Mouse (Mus musculus): Measurements from ENCODE around the gene C1qtnf3. TPM values are rescaled to one million over a fixed set of nuclear protein-coding genes. Genes with fewer than 3 reads are reported as not detected.
"Not testable (repeated sequence)": the region's sequence is repeated elsewhere in the genome, so short reads cannot be mapped to it uniquely, and the experiment has no call there.

C1qtnf3 gene
- polyA plus RNA-seq, 3 experiments from 2014 or later, result 0.24 TPM; not detected in 2

- ATAC-seq, result no peak
Measured at GRCm38 (mm10) chr15:10959277-10960026, 7.3 kb downstream of the C1qtnf3 start.

DNA sequence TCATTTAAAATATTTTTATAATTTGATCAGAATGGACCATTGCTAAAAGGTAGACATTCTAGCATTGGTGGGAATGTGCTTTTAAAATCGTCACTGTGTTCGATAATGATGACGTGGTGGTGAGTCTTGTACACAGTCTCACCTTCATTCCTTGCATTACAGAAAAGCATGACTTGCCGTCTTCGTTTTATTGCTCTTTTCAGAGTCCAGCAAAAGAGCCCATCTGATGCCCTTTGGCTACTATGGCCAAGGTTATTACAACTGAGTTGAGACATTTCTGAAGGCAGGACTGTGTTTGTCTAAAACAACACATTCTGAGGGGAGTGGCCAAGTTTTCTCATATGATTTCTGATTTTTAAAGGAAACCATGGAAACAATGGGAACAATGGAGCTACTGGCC lies 8.1 kb downstream of the C1qtnf3 start:
- ATAC-seq, result no peak

DNA sequence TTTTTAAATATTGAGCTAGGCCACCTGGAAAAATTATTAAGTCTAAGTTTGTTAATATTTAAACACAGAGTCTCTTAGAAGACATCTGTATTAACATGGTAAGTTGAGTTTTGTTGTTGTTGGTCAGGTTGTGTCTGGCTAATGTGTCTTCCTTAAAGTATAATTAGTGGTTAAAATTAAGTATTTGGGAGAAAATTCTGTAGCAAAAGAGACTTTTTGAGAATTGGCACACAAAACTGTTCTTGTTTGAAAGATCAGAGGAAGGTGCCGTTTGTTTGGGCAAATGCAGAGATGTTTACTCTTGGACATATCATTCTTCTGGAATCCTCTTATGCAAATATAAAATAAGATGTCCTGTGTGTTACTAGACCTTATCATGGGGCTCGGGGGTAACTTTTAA lies 10.5 kb downstream of the C1qtnf3 start:
- ATAC-seq, result no peak

DNA sequence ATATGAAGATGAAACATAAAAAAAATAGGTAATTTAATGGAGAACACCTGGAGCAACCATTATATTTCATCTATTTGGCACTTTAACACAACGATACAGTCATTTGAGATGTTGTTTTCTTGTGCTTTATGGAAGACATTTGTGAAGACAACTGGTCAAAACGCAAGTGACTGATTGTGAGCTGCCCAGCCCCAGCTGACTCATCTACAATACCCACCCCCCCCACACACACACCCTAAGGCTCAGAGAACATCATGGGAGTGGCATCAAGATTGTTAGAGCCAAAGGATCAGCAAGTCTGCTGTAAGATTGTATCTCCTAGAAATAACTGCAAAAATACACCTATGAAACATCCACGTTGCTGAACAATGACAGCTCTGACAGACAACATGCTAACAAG lies 17.3 kb downstream of the C1qtnf3 start:
- ATAC-seq, result no peak

DNA sequence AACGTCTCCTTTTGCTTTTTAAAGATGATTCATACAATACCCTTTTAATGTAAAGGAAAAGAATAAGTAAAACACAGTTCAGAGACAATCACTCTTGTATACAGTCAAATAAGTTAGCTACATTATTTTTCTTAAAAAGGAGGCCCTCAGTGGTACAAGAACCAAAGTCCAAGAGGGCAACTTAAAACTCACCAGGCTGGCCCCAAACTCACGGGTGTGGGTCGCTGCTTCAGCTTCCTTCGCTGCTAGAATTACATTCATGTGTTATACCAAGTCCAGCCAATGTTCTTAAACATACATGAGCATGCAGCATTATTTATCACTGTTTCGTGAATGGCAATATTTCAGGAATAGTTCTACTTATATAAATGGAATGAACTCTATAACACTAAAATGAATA lies 18.6 kb downstream of the C1qtnf3 start:
- no peak for ATAC-seq

DNA sequence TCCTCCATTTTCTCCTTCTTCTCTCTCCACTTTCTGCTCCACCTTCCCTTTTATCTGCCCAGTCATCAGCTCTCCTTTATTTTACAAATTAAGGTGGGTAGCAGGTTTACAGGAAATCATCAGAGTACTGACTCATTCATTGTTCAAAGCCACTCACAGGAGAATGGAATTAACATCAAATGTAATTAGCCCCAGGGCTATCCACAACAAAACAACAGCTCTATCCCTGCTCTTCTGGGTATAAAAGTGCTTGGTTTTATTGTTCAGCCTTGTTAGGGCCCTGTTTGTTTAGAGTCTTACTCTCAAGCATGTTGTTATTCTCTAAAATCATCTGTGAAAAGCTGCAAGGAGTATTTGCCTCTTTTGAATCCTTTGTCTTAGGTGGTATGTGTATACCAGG lies 25.0 kb downstream of the C1qtnf3 start:
- ATAC-seq, result no peak

GRCm38 (mm10) chr15:10980712-10981111 lies 28.6 kb downstream of the C1qtnf3 start:
- no peak for ATAC-seq

DNA sequence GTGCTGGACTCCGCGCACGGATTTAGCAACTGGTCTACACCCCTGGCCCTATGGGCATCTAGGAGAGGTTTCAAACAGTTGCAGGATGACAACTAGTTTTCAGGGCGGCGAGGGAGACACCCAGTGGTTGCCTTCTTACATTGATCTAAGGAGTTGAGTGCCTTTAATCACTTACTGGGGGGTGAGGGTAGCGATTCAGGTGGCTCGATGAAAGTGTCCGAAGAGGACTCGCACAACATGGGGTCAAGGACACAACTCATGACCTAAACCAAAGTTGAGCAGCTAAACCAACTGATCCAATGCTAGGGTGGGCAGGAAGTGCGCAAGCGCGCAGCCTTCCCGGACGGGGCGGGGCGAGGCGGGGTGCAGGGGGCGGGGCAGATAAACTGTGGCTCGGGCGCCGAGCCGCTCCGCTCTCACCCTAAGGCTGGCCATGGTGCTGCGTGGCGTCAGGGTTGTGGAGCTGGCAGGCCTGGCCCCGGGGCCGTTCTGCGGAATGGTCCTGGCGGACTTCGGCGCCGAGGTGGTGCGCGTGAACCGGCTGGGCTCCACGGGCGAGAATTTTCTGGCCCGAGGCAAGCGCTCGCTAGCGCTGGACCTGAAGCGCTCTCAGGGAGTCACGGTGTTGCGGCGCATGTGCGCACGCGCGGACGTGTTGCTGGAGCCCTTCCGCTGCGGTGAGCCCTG lies 29.4 kb downstream of the C1qtnf3 start, which contains the start of gene Amacr:
Gene Amacr (plus strand): TSS at position 380 of the 687 bp plus-strand sequence.
- peak; percentile 88 for ATAC-seq

DNA sequence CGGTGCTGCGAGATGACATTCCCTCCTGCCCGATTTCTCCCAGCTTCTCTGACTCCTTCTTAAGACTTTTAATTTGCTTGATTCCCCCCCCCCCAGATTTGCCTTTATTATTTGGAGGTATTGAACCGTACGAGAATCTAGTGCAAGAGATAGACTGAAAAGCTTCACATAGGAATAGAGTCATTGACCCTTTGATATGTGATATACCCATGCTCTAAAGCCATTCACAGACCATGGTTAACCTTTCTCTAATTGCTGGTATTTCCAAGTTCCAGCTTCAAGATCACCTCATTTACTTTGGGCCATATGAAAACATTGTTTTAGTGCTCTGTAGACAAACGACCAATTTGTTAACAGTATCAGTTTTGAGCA lies 29.9 kb downstream of the C1qtnf3 start:
- ATAC-seq, result no peak

DNA sequence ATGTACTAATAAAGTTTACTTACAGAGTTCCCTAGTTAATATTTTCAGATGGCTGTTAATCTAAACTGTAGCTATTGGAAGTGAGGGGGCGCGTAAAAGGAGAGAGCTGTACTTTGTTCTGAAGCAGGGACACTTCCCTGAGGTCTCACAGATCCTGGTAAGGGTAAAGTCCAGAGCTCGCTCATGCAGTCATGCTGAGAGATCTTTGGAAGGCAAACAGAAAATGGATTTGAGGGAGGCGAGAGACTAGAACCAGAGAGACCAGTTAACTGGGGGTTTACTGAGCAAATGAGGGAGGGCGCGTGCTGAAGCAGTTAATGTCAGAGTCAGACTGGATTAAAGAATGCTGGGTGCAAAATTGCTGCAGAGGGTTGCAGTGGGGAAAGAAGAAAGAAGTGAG lies 33.6 kb downstream of the C1qtnf3 start:
- ATAC-seq, result no peak

- ATAC-seq, result not testable (repeated sequence)
Measured at GRCm38 (mm10) chr15:10986477-10986876, 34.3 kb downstream of the C1qtnf3 start.

DNA sequence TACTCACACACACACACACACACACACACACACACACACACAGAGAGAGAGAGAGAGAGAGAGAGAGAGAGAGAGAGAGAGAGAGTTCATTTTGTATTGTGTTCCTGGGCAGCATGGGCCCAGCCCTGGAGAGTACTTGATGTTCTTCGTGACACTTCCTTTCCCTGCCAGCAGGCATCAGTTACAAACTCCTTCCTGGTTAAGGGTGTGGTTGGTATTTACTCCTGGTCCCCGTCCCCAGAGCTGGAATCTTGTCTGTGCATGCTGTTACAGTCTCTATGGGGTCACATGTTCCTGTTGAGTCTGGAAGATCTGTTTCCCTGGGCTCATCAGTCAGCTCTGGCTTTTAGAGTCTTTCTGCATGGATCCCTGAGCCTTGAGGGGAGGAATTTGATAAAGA lies 38.3 kb downstream of the C1qtnf3 start:
- ATAC-seq, result no peak

DNA sequence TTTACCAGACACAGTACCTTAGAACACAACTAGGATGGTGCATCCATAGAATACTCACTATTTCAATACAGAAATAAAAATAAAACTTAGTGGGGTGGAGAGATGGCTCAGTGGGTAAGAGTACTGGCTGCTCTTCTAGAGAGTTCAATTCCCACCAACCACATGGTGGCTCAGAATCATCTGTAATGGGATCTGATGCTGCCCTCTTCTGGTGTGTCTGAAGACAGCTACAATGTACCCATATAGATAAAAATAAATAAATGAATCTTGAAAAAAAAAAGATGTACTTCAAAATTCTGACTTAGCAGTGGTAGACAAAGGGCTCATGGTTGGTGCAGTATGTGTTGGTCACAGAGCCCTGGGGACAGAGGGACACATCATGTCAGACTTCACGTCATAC lies 39.4 kb downstream of the C1qtnf3 start:
- no peak for ATAC-seq

DNA sequence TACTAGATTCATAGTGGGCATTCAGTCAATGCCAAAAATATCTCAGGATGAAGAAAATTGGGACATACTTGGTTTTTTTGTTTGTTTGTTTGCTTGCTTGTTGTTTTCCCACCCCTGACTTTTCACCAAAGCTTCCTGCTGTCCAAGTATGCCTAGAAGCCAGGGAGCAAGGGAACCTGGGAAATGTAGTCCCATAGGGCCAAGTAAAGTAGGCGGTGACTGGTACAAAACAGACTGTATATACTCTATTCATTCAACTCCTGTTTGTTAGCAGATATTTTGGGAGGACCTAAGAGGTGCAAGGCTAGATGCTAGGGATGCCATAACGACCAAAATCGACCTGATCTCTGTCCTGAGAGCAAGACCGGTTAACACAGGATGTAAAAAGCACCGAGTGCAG lies 47.7 kb downstream of the C1qtnf3 start:
- ATAC-seq, result no peak

DNA sequence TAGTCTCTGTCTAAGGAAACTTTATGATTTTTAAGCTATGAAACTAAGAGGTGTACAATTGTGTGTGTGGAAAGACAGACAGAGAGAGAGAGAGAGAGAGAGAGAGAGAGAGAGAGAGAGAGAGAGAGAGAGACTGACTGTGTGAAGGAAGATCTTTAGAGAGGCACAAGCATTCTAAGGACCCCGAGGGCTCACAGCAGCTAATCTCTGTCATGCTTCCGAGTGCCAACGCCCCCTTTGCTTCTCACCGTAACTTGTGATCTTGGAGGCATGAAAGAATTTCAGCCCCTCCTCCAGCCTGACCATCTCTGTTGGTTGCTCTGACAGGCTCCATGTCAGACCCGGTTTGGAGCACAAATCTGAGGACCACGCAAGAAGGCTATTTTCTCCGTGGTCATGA lies 48.3 kb downstream of the C1qtnf3 start, which contains the start of gene Slc45a2:
Gene Slc45a2 (plus strand): TSS at position 301 of the 400 bp plus-strand sequence.
- ATAC-seq, result no peak

DNA sequence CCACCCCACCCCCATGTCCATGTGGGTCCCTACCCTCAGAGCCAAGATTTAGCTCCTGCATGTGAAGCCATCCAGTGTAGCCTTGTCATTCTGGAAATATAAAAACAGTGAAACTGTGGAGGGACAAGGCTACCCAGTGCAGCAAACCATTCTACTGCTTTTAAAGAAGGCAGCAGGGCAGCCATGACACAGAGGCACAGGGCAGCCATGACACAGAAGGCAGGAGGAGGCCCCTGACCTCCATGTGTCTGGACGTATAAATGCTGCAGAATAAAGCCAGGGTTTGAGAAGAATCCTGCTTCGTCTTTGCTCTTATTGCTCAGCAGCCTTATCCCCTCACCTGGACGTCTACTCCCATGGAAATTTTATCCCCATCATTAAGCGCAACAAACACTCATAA lies 51.7 kb downstream of the C1qtnf3 start:
- no peak for ATAC-seq

- no peak for ATAC-seq
Measured at GRCm38 (mm10) chr15:11004646-11005045, 52.5 kb downstream of the C1qtnf3 start.

- no peak for ATAC-seq
Measured at GRCm38 (mm10) chr15:11008756-11009155, 56.6 kb downstream of the C1qtnf3 start.

DNA sequence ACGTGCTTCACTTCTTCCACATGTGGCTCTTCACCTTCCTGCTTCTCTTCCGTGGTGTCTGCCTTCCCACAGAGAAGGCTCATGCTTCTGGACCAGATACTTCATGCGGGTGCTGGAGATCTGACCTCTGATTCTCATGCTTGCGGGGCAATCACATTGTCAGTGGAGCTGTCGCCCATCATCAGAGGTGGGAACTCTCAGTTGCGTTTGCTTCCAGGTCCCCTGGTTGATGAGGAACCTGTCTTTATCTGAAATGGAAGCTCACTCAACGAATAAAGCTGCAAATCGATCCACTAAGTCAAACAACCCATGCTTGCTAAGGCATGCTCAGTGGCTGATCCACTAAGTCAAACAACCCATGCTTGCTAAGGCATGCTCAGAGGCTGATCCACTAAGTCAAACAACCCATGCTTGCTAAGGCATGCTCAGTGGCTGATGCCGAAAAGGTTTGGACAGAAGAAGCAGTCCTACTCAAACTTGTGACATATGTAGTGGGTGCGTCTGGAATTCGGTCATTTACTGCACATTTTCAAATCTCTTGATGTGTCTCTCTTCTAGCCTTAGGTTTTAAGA lies 58.9 kb downstream of the C1qtnf3 start:
- no peak for ATAC-seq

DNA sequence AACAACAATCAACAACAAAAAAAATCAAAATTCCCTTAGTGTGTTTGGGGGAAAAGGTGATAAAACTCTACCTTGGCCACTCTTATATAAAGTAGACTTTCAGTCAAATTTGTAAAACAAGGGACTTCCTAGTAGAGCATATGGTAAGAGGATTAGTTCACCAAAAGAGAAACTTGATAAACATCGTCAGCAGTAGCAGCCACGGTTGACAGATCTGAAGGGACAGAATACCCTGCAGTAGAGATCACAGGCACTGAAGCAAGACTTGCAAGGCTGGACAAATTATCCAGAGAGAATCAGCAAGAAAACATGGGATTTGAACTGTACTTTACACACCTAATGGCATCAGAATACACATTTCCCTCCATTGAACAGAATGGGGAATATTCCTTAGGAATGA lies 62.8 kb downstream of the C1qtnf3 start:
- ATAC-seq, result no peak

DNA sequence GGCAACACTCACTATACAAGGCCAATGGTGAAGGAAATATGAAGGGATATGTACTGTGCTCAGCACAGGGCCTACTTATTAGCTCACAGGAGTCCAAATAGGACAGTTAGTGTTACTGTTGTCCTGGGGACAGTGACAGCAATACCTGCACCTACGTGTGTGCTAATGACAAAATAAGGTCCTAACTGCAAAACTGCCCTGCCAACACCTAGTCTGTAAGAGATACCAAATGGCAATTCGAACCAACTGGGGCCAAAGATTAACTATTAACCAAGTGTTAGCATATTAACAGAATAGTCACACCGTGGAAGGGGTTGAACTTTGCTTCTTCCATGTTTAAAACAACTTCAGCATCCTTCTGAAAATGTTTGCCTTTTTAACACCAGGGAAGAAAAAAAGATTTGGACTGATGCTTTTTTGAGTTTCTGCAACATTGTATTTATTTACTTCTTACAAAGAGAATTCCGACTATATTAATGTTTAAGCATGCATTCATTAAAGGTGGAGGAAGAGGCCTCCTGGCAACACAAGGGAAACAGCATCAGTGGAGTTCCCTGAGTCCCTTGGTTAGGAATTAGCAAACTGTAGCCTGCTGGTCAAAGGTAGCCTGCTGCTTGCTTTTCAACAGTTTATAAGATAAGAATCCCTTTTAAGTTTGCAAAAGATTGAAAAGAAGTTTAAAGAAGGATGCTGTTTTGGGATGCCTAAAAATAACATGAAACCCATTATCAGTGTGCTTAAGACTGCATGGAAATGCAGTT lies 74.8 kb downstream of the C1qtnf3 start:
- ATAC-seq, result no peak
